Mouse (Mus musculus): Measurements from ENCODE around the gene Nrg4.

Gene Nrg4

GRCm38 (mm10) chr9:55313619-55314261 is 12.9 kb downstream of the Nrg4 start:
- DNase-seq: no peak

GRCm38 (mm10) chr9:55311560-55311959 is 15.1 kb downstream of the Nrg4 start:
- DNase-seq: peak; percentile 73 to 82

- no peak for DNase-seq
Observed at GRCm38 (mm10) chr9:55308455-55308854, 18.2 kb downstream of the Nrg4 start.

GRCm38 (mm10) chr9:55307557-55307956 is 19.1 kb downstream of the Nrg4 start:
- no peak for DNase-seq

- no peak for DNase-seq
Observed at GRCm38 (mm10) chr9:55307066-55307465, 19.6 kb downstream of the Nrg4 start.

GRCm38 (mm10) chr9:55296221-55296620 is 30.4 kb downstream of the Nrg4 start:
- no peak for DNase-seq

- no peak for DNase-seq
Observed at GRCm38 (mm10) chr9:55291966-55292365, 34.7 kb downstream of the Nrg4 start.

GRCm38 (mm10) chr9:55289475-55290198 is 37.0 kb downstream of the Nrg4 start:
- no peak for DNase-seq

- no peak for DNase-seq
Observed at GRCm38 (mm10) chr9:55285197-55285596, 41.4 kb downstream of the Nrg4 start.

- peak; percentile 46 to 71 for DNase-seq
Observed at GRCm38 (mm10) chr9:55283516-55283915, 43.1 kb downstream of the Nrg4 start.

- no peak for DNase-seq
Observed at GRCm38 (mm10) chr9:55279114-55279825, 47.4 kb downstream of the Nrg4 start.

- DNase-seq: peak; percentile 80 to 90
Observed at GRCm38 (mm10) chr9:55277562-55277961, 49.1 kb downstream of the Nrg4 start.

- DNase-seq: no peak
Observed at GRCm38 (mm10) chr9:55273906-55274305, 52.7 kb downstream of the Nrg4 start.

- no peak for DNase-seq
Observed at GRCm38 (mm10) chr9:55271960-55272560, 54.6 kb downstream of the Nrg4 start.

GRCm38 (mm10) chr9:55264356-55265302 is 62.0 kb downstream of the Nrg4 start:
- no peak for DNase-seq

GRCm38 (mm10) chr9:55259741-55260140 is 66.9 kb downstream of the Nrg4 start:
- no peak for DNase-seq

- DNase-seq: no peak
Observed at GRCm38 (mm10) chr9:55257105-55257504, 69.5 kb downstream of the Nrg4 start.

GRCm38 (mm10) chr9:55255604-55256003 is 71.0 kb downstream of the Nrg4 start:
- no peak for DNase-seq

- peak in 1 of 2 experiments; percentile 25 for DNase-seq
Observed at GRCm38 (mm10) chr9:55255056-55255455, 71.6 kb downstream of the Nrg4 start.

GRCm38 (mm10) chr9:55253849-55254248 is 72.8 kb downstream of the Nrg4 start:
- DNase-seq: no peak

GRCm38 (mm10) chr9:55252097-55252496 is 74.5 kb downstream of the Nrg4 start:
- peak in 1 of 2 experiments; percentile 19 for DNase-seq

- peak in 1 of 2 experiments; percentile 50 for DNase-seq
Observed at GRCm38 (mm10) chr9:55250595-55251247, 75.9 kb downstream of the Nrg4 start.
